Mouse (Mus musculus) spleen, postnatal 4 days (tissue): ENCODE results near the gene Sorbs1.

ENCODE experiments used
- DNase-seq, 2 experiments: peaks; one replicate each; pipeline ENCODE4 v3.0.0; 2022; ENCODE audit warnings: low spot score in 2 of 2

The Sorbs1 gene

DNA sequence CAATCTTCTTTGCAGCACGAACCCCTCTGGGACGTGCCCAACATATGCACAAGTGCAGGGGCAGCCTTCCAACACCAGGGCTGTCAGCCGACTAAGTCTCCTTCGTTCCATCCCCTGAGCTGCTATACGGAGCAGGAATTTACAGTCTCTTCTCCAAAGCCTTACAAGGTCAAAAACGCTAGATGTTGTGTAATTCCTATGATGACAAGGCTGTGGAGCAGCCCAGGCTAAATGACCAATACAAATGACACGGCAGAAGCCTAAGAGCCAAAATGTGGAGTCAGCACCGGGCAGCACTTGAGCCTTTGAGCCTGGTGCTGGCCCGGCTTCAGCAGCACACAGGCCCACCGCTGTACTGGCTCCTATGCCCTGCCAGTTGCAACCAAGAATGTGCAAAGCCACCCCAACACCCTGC lies 35.4 kb downstream of the Sorbs1 start:
- DNase-seq = no peak

DNA sequence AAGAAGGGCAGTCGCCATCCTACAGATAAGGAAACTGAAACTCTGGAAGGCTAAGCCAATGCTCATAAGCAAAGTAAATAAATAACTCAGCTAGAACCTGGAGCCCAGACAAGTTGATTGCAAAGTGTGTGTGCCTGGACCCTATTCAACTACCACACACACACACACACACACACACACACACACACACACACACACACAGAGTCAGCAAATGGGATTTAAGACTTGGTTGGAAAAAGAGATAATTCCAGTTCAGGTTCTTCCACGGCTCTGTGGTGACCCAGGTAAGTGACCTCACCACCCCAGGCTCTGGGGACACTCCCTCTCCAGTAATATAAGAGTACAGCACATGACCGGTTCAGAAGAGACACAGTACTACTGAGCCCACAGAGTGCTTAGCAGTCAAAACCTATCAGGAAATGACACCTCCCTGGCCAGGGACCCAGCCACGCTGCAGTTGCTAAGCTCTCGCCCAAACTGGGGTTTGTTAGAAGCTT lies 36.1 kb downstream of the Sorbs1 start:
- DNase-seq = no peak

GRCm38 (mm10) chr19:40476491-40476890 lies 37.1 kb downstream of the Sorbs1 start:
- DNase-seq = no peak

DNA sequence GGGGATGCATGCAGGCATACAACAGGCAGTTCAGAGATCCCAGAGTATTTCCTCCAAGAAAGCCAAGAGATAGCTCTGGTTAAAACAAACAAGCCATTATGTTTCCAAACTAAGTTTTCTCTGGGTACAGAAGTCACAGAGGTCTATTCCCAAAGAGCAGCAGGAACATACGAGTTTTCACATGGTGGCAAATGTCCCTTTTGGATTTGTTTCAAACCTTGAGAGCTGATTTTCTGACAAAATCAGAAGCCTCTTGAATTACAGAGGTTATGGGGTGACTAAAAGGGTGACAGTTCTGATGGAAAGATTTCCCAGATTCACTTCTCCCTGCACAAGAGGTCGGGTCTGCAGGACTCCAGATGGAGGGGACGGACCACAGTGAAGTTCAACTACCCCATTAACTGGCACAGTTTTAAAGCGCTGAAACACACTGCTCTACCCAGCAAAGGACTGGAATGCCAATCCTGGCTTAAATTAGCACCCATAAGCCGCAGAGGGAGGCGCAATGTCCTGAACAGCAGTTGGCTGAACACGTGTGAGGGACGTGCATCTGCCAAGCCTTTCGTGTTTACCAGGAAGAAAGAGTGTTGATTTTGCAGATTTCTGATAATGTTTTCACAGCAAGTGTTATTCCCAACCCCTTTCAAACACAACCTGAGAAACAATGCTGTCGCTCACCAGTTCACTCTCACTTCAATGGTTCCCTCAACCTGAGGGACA lies 41.9 kb downstream of the Sorbs1 start:
- no peak for DNase-seq

- no peak for DNase-seq
Observed at GRCm38 (mm10) chr19:40469792-40470191, 43.8 kb downstream of the Sorbs1 start.

- no peak for DNase-seq
Observed at GRCm38 (mm10) chr19:40468308-40468707, 45.3 kb downstream of the Sorbs1 start.

GRCm38 (mm10) chr19:40467810-40468209 lies 45.8 kb downstream of the Sorbs1 start:
- no peak for DNase-seq

DNA sequence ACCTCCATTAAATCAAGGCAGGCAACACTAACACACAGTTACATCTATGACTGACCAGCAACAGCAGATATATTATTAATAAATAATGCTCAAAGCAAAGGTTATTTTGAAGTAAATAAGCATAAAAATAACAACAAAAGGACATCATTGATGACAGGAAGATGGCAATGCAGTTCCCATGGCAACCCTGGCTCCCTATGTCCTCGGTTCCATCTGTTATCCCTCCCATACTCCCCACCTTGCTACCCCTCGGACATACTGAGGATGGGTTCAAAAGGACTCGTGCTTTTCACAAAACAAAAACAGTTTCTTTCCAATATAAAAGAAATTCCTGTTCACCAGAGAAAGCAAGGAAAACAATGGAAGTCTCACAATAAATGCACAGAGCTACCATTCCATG lies 48.2 kb downstream of the Sorbs1 start:
- DNase-seq = no peak

- DNase-seq = no peak
Observed at GRCm38 (mm10) chr19:40464408-40464807, 49.2 kb downstream of the Sorbs1 start.

GRCm38 (mm10) chr19:40462892-40463291 lies 50.7 kb downstream of the Sorbs1 start:
- DNase-seq = no peak

DNA sequence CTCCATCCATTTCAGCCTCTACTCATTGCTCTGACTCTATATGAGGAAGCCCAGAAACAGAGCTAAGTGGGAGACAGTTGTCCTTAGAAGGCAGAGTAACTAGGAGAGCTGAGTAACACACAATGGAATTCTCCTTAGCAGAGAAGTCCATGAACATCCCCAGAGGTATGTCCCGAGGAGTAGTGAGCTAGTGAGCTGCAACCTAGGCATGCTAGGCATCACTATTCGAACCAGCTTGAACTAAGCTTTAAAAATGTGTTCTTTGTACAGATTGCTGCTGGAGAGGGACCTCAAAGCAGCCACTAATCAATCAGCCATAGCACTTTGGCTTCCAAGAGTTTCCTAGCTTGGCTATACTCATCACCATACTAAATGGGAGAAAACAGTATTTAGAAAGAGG lies 51.1 kb downstream of the Sorbs1 start:
- no peak for DNase-seq

DNA sequence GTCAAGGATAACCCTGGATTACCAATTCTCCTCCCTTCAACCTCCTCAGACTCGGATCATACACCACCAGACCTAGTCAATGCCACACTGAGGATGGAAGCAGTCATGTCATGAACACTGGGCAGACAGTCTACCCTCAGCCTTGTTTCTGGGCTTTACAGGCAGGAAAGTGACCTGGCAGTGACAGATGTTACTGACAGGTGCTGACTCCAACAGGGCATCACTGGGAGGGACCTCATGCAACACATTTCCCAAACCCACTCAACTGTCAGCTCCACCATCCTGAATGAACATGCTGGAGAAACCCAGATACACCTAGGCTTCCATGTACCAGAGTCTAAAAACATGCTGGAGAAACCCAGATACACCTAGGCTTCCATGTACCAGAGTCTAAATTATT lies 51.9 kb downstream of the Sorbs1 start:
- DNase-seq = no peak

GRCm38 (mm10) chr19:40460854-40461490 lies 52.6 kb downstream of the Sorbs1 start:
- DNase-seq = peak; percentile 64 to 75

DNA sequence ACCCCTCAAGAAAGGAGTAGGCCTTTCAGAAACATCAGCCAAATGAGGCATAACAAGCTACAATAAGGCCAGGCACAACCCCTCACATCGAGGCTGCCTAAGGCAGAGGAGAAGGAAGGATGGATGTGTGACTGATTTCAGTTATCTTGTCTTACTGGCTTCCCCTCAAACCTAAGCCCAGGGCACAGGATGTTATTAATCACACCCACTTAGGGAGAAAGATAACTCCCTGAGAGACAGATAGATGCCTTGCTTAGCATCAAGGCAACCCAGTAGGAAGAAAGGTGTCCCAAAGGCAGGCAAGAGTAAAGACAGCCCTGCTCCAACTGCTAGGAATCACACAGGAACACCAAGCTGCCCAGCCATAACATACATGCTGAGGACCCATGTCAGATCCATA lies 54.2 kb downstream of the Sorbs1 start:
- no peak for DNase-seq

DNA sequence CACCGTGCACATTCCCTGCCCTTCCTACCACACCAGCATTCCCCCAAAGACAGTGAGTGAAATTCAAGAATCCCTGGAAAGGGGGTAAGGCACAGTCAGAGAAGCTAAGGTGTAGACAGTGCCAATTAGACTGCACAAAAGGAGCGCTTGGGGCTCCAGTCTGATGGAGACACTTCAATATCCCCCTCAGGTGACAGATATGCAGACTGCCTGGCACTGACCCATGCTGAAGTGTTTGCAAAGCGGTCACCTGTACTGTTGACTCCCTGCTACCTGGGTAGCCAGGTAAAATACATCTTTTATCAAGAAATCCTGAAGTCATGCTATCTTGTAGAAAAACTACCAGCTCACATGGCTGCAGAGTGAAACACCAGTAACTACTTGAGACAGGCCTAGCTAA lies 54.8 kb downstream of the Sorbs1 start:
- DNase-seq = no peak

DNA sequence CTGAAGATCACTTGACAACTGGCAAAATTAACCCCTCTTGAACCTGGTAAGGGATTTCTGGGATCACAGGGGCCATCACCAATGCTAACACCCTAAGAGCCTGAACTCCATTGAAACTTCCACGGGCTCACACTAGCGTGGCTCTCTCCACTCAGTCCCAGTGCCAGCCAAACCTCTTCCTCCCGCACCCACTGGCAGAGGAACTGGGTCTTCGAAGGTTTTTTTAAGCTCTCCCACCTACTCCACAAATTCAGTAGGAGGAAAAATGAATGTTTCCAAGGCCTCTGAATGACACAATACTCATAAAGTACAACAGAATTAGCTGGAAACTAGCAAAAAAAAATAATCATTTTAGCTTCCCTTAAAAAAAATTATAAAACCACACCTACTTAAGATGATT lies 58.3 kb downstream of the Sorbs1 start:
- no peak for DNase-seq

DNA sequence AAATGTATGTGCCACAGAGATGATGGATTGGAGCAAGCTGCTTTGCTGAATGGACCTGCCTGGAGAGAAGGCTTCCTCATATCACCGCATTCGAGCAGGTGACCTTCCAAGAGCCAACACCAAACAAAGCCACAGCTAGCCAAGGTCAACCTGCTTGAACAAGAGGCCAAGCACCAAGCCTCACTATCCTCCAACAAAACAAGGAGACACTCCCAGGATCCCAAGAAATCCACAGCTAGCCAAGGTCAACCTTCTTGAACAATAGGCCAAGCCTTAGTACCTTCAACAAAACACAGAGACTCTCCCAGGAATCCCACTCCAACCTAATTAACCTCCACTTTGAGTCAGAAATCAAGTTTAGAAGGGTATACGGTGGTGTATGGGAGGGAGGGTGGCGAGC lies 59.5 kb downstream of the Sorbs1 start:
- DNase-seq = no peak

DNA sequence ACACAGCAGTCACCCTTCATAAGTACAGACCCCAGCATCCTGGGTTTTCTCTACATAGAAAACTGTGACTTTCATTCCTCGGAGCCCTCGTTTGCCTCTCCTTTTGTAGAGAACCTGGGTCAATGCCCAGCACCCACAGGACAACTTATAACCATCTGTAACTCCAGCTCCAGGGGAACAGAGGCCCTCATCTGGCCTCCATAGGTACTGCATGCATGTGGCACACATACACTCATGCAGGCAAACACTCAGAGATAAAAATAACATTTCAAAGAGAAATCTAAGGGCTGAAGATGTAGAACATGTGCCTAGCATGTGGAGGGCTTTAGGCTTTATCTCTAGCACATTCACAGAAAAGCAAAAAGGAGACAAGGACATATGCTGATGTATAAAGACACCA lies 61.4 kb downstream of the Sorbs1 start:
- DNase-seq = no peak

DNA sequence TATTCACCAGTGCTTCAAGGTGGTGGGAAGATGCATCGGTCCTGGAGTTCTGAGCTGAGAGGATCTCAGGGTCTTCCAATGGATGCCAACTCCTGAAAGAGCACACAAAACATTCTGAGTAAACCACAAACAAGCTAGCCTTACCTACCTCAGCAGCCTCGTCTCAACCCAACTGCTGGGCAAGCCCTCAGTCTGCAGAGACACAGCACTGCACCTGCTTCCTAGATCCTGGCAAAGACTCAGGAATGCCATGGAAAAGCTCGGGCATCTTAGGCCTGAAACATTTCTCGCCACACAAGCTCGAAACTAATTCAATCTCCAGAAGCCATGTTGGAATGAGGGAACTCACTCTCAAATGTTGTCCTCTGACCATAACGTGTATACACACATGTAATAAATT lies 62.3 kb downstream of the Sorbs1 start:
- DNase-seq = no peak

DNA sequence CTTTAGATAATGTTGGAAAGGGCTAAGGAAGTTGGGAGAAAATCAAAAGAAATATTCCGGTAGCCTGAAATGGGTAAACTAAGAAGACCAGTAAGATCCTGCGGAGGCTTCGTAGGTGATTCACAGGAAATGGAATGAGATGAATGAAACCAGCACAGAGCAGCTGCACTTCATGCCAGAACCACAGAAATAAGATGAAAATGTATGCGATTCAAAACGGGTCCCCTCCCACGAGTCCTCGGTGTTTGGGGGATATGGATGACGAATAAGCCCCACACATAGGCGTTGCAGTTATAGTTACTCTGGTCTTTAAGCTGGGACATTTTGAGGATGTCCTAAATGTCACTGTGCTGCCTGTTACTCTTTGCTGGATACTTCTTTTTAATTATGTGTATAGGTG lies 67.1 kb downstream of the Sorbs1 start:
- DNase-seq = no peak

DNA sequence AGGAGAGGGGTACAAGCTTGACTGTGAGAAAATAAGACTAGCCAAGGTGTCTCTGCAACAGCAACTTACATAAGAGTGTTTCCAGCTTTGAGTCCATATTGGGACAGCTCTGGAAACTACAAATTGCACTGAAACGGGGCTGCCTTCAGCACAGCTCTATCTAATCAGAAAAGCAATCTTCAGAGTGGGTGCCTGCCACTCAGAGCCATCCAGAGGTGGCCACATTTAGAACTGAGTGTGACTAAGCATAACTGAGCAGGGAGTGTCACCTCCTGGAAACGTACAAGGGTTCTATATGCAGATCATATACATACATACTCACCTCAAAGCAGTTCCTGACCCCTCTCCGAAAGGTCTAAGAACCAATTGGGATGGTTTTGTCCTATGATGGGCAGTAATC lies 71.2 kb downstream of the Sorbs1 start:
- no peak for DNase-seq

GRCm38 (mm10) chr19:40440951-40441350 lies 72.6 kb downstream of the Sorbs1 start:
- no peak for DNase-seq

- DNase-seq = no peak
Observed at GRCm38 (mm10) chr19:40438907-40439306, 74.7 kb downstream of the Sorbs1 start.

GRCm38 (mm10) chr19:40437651-40438068 lies 75.9 kb downstream of the Sorbs1 start:
- DNase-seq = no peak
